ENCODE assay signal across 23 mouse cellular contexts in the genomic region with DNA sequence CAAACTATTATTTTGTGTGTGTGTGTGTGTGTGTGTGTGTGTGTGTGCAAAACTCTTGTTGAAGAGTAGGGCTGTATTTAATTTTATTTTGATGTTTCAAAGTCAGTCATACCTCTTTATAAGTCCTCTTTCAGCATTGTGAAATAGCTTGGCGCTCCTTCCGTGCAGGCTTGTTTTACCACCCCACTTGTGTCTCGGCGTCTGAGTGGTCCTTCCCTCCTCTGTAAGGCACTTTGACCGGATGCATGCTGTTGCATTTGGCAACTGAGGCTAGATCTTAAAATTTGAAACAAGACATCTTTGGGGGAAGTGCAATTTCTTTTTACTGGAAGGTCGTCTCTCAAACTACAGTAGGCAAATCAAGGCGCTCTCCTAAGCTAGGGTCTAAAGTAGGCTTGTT. TPM values are rescaled to one million over a fixed set of nuclear protein-coding genes. Genes with fewer than 3 reads are reported as not detected.
DNase-seq lines count a peak whose midpoint lies in the region; ATAC-seq and TF ChIP-seq lines count a peak whose summit lies in the region.
"Had no signal": no experiment of that assay in that cellular context is flagged by ENCODE, and none has a peak within 500 bp of the region (broad histone marks: within the 10 kb centered on the region; RNA-seq: fewer than 3 reads in every experiment).

No protein-coding gene starts in this region.

- H3K4me2 ChIP-seq in kidney, embryonic 15.5 days: no peak overlapping the region
- no peak overlapping the region for H3K4me2 ChIP-seq in midbrain, embryonic 11.5 days
- no peak overlapping the region for H3K4me2 ChIP-seq in midbrain, embryonic 13.5 days (replicated peaks)
- no peak overlapping the region for H3K4me2 ChIP-seq in forebrain, embryonic 16.5 days (ENCODE audit: low read length)
- H3K4me2 ChIP-seq: forebrain, embryonic 13.5 days; hindbrain, embryonic 12.5 days had no signal

- peak; percentile 27 for DNase-seq in kidney, adult 2 months
- DNase-seq in kidney, adult 11 months: no peak
- DNase-seq in kidney, postnatal 14 days: peak; percentile 43
- DNase-seq in midbrain, embryonic 11.5 days (ENCODE audit: low spot score, missing footprints): peak; percentile 54
- DNase-seq: adrenal gland, adult 8-10 months; adrenal gland, postnatal 36 days; B cell, adult 2 months; cerebellum, adult 2 months; cerebellum, postnatal 10 days; gastrocnemius, adult 2 months; gastrocnemius, postnatal 36 days; heart, adult 18-20 months; heart, postnatal 10 days; heart, postnatal 4 days had no signal

- no peak overlapping the region for H3K4me3 ChIP-seq in kidney, adult 2 months (ENCODE audit: insufficient read depth, low read depth, low read length)
- no peak overlapping the region for H3K4me3 ChIP-seq in kidney, embryonic 15.5 days (replicated peaks)
- H3K4me3 ChIP-seq in midbrain, embryonic 11.5 days (ENCODE audit: low read depth, low read length): no peak overlapping the region
- no peak overlapping the region for H3K4me3 ChIP-seq in midbrain, embryonic 13.5 days (replicated peaks)
- no peak overlapping the region for H3K4me3 ChIP-seq in forebrain, embryonic 16.5 days (replicated peaks; ENCODE audit: low read length)
- H3K4me3 ChIP-seq: embryonic facial prominence, embryonic 10.5 days; forebrain, embryonic 13.5 days; gastrocnemius, adult 2 months; heart, embryonic 10.5 days; hindbrain, embryonic 12.5 days had no signal

- TF ChIP-seq CTCF in kidney, adult 2 months (conservative IDR thresholded peaks at IDR 0.05; ENCODE audit: insufficient read depth, insufficient read length, low read depth, low read length): no peak

- 93% methylated on average over 7 of the region's 7 CpGs for WGBS in kidney, adult 2 months
- WGBS in kidney, embryonic 15.5 days: 92% methylated on average over 7 of the region's 7 CpGs
- WGBS in midbrain, embryonic 11.5 days: 93% methylated on average over 7 of the region's 7 CpGs
- WGBS in midbrain, embryonic 13.5 days: 97% methylated on average over 7 of the region's 7 CpGs
- WGBS in forebrain, embryonic 16.5 days: 95% methylated on average over 7 of the region's 7 CpGs

- H3K36me3 ChIP-seq in kidney, adult 2 months (ENCODE audit: control insufficient read depth, insufficient read depth, low read length): no peaks in the 10 kb centered on the region
- peaks cover 27% of the 10 kb centered on the region for H3K36me3 ChIP-seq in kidney, embryonic 15.5 days
- peaks cover 6% of the 10 kb centered on the region; the same call in 1 of the 2 replicates for H3K36me3 ChIP-seq in midbrain, embryonic 11.5 days (ENCODE audit: control insufficient read depth, insufficient read depth, low read length)
- peaks cover 37% of the 10 kb centered on the region for H3K36me3 ChIP-seq in midbrain, embryonic 13.5 days
- H3K36me3 ChIP-seq in forebrain, embryonic 16.5 days (ENCODE audit: control insufficient read depth, insufficient read depth): 0 out of 2 replicates have a peak, but pooled peaks cover 2% of the 10 kb centered on the region

- no peaks in the 10 kb centered on the region for H3K27me3 ChIP-seq in kidney, adult 2 months (replicated peaks; ENCODE audit: control insufficient read depth, insufficient read depth, low read length)
- H3K27me3 ChIP-seq in kidney, embryonic 15.5 days: no peaks in the 10 kb centered on the region
- no peaks in the 10 kb centered on the region for H3K27me3 ChIP-seq in midbrain, embryonic 11.5 days (ENCODE audit: control insufficient read depth, insufficient read depth, low read length)
- H3K27me3 ChIP-seq in midbrain, embryonic 13.5 days: no peaks in the 10 kb centered on the region
- no peaks in the 10 kb centered on the region for H3K27me3 ChIP-seq in forebrain, embryonic 16.5 days (replicated peaks; ENCODE audit: control insufficient read depth, insufficient read depth, low read length)
- H3K27me3 ChIP-seq: forebrain, embryonic 13.5 days; hindbrain, embryonic 12.5 days had no signal

- ATAC-seq in kidney, embryonic 15.5 days (replicated peaks; ENCODE audit: low FRiP score): no peak
- no peak for ATAC-seq in midbrain, embryonic 11.5 days (ENCODE audit: low FRiP score)
- ATAC-seq in midbrain, embryonic 13.5 days: no peak
- no peak for ATAC-seq in forebrain, embryonic 16.5 days
- ATAC-seq: CD4-positive, CD25-positive, alpha-beta regulatory T cell, adult 4 months; forebrain, embryonic 13.5 days had no signal

- no peak for TF ChIP-seq POLR2A in kidney, adult 2 months (IDR thresholded peaks at IDR 0.05; ENCODE audit: low read depth, low read length)

- no peaks in the 10 kb centered on the region for H3K4me1 ChIP-seq in kidney, adult 2 months (ENCODE audit: control insufficient read depth, insufficient read depth, low read length)
- peaks cover 1% of the 10 kb centered on the region for H3K4me1 ChIP-seq in kidney, embryonic 15.5 days
- H3K4me1 ChIP-seq in midbrain, embryonic 11.5 days (ENCODE audit: control insufficient read depth, insufficient read depth, low read length): no peaks in the 10 kb centered on the region
- no peaks in the 10 kb centered on the region for H3K4me1 ChIP-seq in midbrain, embryonic 13.5 days (replicated peaks)
- no peaks in the 10 kb centered on the region for H3K4me1 ChIP-seq in forebrain, embryonic 16.5 days (replicated peaks; ENCODE audit: control insufficient read depth, insufficient read depth, low read length)
- H3K4me1 ChIP-seq: forebrain, embryonic 13.5 days; hindbrain, embryonic 12.5 days had no signal

- no peaks in the 10 kb centered on the region for H3K9me3 ChIP-seq in kidney, embryonic 15.5 days (replicated peaks)
- H3K9me3 ChIP-seq in midbrain, embryonic 11.5 days (ENCODE audit: control insufficient read depth, low read length): no peaks in the 10 kb centered on the region
- no peaks in the 10 kb centered on the region for H3K9me3 ChIP-seq in midbrain, embryonic 13.5 days
- H3K9me3 ChIP-seq in forebrain, embryonic 16.5 days (ENCODE audit: control insufficient read depth, low read length): no peaks in the 10 kb centered on the region
- H3K9me3 ChIP-seq: embryonic facial prominence, embryonic 10.5 days; forebrain, embryonic 13.5 days; G1E; heart, embryonic 10.5 days; hindbrain, embryonic 12.5 days had no signal

- no peak overlapping the region for H3K27ac ChIP-seq in kidney, adult 2 months (ENCODE audit: insufficient read depth, low read depth, low read length)
- no peak overlapping the region for H3K27ac ChIP-seq in kidney, embryonic 15.5 days
- no peak overlapping the region for H3K27ac ChIP-seq in midbrain, embryonic 11.5 days (ENCODE audit: low read depth, low read length)
- no peak overlapping the region for H3K27ac ChIP-seq in midbrain, embryonic 13.5 days
- H3K27ac ChIP-seq in forebrain, embryonic 16.5 days (ENCODE audit: low read length): no peak overlapping the region
- H3K27ac ChIP-seq: embryonic facial prominence, embryonic 10.5 days; forebrain, embryonic 13.5 days; gastrocnemius, adult 2 months; heart, embryonic 10.5 days; hindbrain, embryonic 12.5 days had no signal

- no peak overlapping the region for H3K9ac ChIP-seq in kidney, embryonic 15.5 days
- H3K9ac ChIP-seq in midbrain, embryonic 11.5 days (ENCODE audit: low read length): no peak overlapping the region
- H3K9ac ChIP-seq in midbrain, embryonic 13.5 days (replicated peaks): no peak overlapping the region
- no peak overlapping the region for H3K9ac ChIP-seq in forebrain, embryonic 16.5 days (replicated peaks; ENCODE audit: low read depth, low read length)
- H3K9ac ChIP-seq: forebrain, embryonic 13.5 days; hindbrain, embryonic 12.5 days had no signal

RNA-seq across cellular contexts. Expression of gene Gan, which starts 48.7 kb away (rescaled TPM):
- 3.1 and 3.4 TPM in 2 replicates for polyA plus RNA-seq in kidney, adult 2 months (2012; rRNA removed)
- 1.9 TPM in 2 replicates for polyA plus RNA-seq in kidney, embryonic 15.5 days (2015; fragmentation: Nextera tagmentation; extraction: Ambion mirVana)
- 2.2 and 2.3 TPM in 2 replicates for polyA plus RNA-seq in midbrain, embryonic 11.5 days (2014; fragmentation: Nextera tagmentation; extraction: Ambion mirVana)
- polyA plus RNA-seq in midbrain, embryonic 13.5 days (2015; fragmentation: Nextera tagmentation; extraction: Ambion mirVana): 2.9 and 3.0 TPM in 2 replicates
- polyA plus RNA-seq in forebrain, embryonic 16.5 days (2015; fragmentation: Nextera tagmentation; extraction: Ambion mirVana): 3.5 and 3.7 TPM in 2 replicates

RNA-seq across cellular contexts. Expression of gene Cmip, which starts 50.2 kb away (rescaled TPM):
- 104 and 112 TPM in 2 replicates for polyA plus RNA-seq in kidney, adult 2 months (2012; rRNA removed)
- 20.5 and 21.8 TPM in 2 replicates for polyA plus RNA-seq in kidney, embryonic 15.5 days (2015; fragmentation: Nextera tagmentation; extraction: Ambion mirVana)
- polyA plus RNA-seq in midbrain, embryonic 11.5 days (2014; fragmentation: Nextera tagmentation; extraction: Ambion mirVana): 23.7 and 28.5 TPM in 2 replicates
- 65.3 and 71.7 TPM in 2 replicates for polyA plus RNA-seq in midbrain, embryonic 13.5 days (2015; fragmentation: Nextera tagmentation; extraction: Ambion mirVana)
- 80.1 and 98.1 TPM in 2 replicates for polyA plus RNA-seq in forebrain, embryonic 16.5 days (2015; fragmentation: Nextera tagmentation; extraction: Ambion mirVana)
